Mouse (Mus musculus) naive thymus-derived CD4-positive, alpha-beta T cell, adult 2 months (primary cell): ENCODE results near the gene Prkar2b.

Source experiments
- DNase-seq: peaks from one replicate; pipeline ENCODE4 v3.0.0-alpha.2; 2011; ENCODE audit warnings: low read depth

The Prkar2b gene

GRCm38 (mm10) chr12:31920464-31921405, 140.4 kb downstream of the Prkar2b start:
- DNase-seq, result no peak

- no peak for DNase-seq
Measured at GRCm38 (mm10) chr12:31917245-31917644, 143.9 kb downstream of the Prkar2b start.

GRCm38 (mm10) chr12:31916691-31917090, 144.4 kb downstream of the Prkar2b start:
- no peak for DNase-seq

- no peak for DNase-seq
Measured at GRCm38 (mm10) chr12:31913614-31914013, 147.5 kb downstream of the Prkar2b start.

- DNase-seq, result no peak
Measured at GRCm38 (mm10) chr12:31912966-31913551, 148.0 kb downstream of the Prkar2b start.
